Mouse (Mus musculus): ENCODE measurements around the gene Hyal2. TPM values are rescaled to one million over a fixed set of nuclear protein-coding genes. Genes with fewer than 3 reads are reported as not detected.
"Not testable (repeated sequence)": the region's sequence is repeated elsewhere in the genome, so short reads cannot be mapped to it uniquely, and the experiment has no call there.

Gene Hyal2
- total and polyA plus RNA-seq, 3 experiments: 31.3 to 32.0 TPM; not detected in 1

DNA sequence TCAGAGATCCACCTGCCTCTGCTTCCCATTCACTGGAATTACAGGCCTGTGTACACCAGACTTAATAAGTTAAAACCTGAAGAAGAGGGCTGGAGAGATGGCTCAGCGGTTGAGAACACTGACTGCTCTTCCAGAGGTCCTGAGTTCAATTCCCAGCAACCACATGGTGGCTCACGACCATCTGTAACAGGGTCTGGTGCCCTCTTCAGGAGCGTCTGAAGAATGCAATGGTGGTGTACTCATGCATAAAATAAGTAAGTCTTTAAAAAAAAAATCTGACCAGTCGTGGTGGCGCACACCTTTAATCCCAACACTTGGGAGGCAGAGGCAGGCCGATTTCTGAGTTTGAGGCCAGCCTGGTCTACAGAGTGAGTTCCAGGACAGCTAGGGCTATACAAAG is 6.0 kb downstream of the Hyal2 start:
- H3K9ac ChIP-seq (ENCODE audit: control insufficient read depth, low read depth, low read length, poor library complexity, severe bottlenecking); H3K4me3 ChIP-seq (ENCODE audit: control insufficient read depth in 1 of 2, insufficient read depth in 1 of 2, low read depth in 2 of 2, low read length in 2 of 2); H3K9me3 ChIP-seq (replicated peaks; ENCODE audit: insufficient read depth, low read length); H3K27ac ChIP-seq (ENCODE audit: control insufficient read depth, low read depth, low read length); H3K27me3 ChIP-seq (ENCODE audit: control insufficient read depth in 1 of 2, insufficient read depth in 2 of 2, low read length in 2 of 2): not testable (repeated sequence)
- Histone ChIP-seq H3K79me2 (ENCODE audit: control insufficient read depth, insufficient read depth, low read length, poor library complexity) (peaks cover 14% of the 10 kb centered on the region), H3K4me1 (ENCODE audit: control insufficient read depth in 1 of 2, insufficient read depth in 2 of 2, low read length in 2 of 2) (peaks cover 9 to 44% of the 10 kb centered on the region in 2 experiments), H3K36me3 (ENCODE audit: control insufficient read depth in 1 of 2, insufficient read depth in 2 of 2, low read length in 2 of 2) (peaks cover 0 to 27% of the 10 kb centered on the region in 2 experiments; a peak in 2 of 4 replicates)
- peak; percentile 51 for DNase-seq (ENCODE audit: low read depth, low spot score)
- TF ChIP-seq ZNF384 (IDR thresholded peaks at IDR 0.05; ENCODE audit: low read depth, low read length): peak; percentile 39; the same call in 1 of the 2 replicates
- TF ChIP-seq CTCF (IDR thresholded peaks at IDR 0.05 in 2 of 3, conservative IDR thresholded peaks at IDR 0.05 in 1 of 3; ENCODE audit: control insufficient read depth in 1 of 3, insufficient read depth in 1 of 3, low read depth in 2 of 3, low read length in 3 of 3, poor library complexity in 1 of 3, severe bottlenecking in 1 of 3): peak in 2 of 3 experiments; percentile 30 to 49; a peak in 5 of 6 replicates
- TF ChIP-seq MYC (IDR thresholded peaks at IDR 0.05; ENCODE audit: low read depth, low read length): 0 out of 2 replicates have a peak, but pooled peaks have one; percentile 48

DNA sequence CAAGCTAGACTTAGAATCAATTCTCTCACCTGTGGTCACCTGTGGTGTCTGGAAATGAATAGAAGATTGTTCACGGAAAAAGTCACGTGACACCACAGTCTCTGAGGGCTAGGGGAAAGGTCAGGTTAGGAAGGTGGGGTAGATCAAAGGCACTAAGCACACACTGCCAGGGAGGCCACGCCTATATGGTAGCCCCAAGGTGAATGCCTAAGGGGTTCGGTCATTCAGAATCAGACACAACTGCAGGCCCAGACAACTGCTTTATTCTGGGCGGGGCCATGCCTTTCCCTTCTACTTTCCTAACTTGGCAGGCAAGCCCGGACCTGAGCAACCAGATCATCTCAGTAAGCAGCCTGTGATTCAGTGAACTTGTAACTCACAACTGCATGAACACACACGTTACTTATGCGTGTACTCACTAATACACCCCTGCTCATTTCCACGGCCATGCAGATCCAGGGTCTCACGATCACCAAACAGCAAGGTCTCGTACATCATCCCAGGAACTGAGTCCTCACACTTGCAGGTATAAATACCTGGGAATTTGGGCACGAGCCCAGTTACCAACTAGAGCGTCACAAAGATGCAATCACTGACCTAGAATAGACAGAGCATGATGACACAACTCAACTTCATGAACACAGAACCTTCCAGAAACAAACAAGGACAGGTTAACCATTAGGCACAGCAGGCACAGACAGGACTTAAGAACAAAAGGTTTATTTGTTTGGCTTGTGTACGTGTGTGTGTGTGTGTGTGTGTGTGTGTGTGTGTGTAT is 8.0 kb downstream of the Hyal2 start:
- H3K79me2 ChIP-seq (ENCODE audit: control insufficient read depth, insufficient read depth, low read length, poor library complexity): peaks cover 2% of the 10 kb centered on the region; the same call in 1 of the 2 replicates
- H3K4me1 ChIP-seq (ENCODE audit: control insufficient read depth in 1 of 2, insufficient read depth in 2 of 2, low read length in 2 of 2): peaks cover 10 to 41% of the 10 kb centered on the region in 2 experiments
- H3K4me3 ChIP-seq (ENCODE audit: control insufficient read depth in 1 of 2, insufficient read depth in 1 of 2, low read depth in 2 of 2, low read length in 2 of 2): no peak overlapping the region
- TF ChIP-seq SIN3A (IDR thresholded peaks at IDR 0.05; ENCODE audit: low read length) (no peak), CHD1 (IDR thresholded peaks at IDR 0.05; ENCODE audit: low read depth, low read length) (no peak), JUND (IDR thresholded peaks at IDR 0.05; ENCODE audit: low read depth, low read length) (no peak), MYC (IDR thresholded peaks at IDR 0.05; ENCODE audit: low read depth, low read length) (no peak), ZNF384 (IDR thresholded peaks at IDR 0.05; ENCODE audit: low read depth, low read length) (no peak), MXI1 (IDR thresholded peaks at IDR 0.05; ENCODE audit: low read depth, low read length) (no peak), NELFE (IDR thresholded peaks at IDR 0.05; ENCODE audit: low read depth, low read length) (no peak), TAL1 (IDR thresholded peaks at IDR 0.05; ENCODE audit: low read length) (no peak), POLR2A (IDR thresholded peaks at IDR 0.05; ENCODE audit: control insufficient read depth in 1 of 2, insufficient read depth in 1 of 2, low read depth in 1 of 2, low read length in 2 of 2, poor library complexity in 1 of 2) (no peak), UBTF (IDR thresholded peaks at IDR 0.05; ENCODE audit: borderline replicate concordance, insufficient read depth, low read depth, low read length) (no peak), TBP (IDR thresholded peaks at IDR 0.05; ENCODE audit: low read depth, low read length) (no peak), POLR2AphosphoS2 (IDR thresholded peaks at IDR 0.05; ENCODE audit: low read length) (no peak), E2F4 (IDR thresholded peaks at IDR 0.05; ENCODE audit: borderline replicate concordance, low read depth, low read length) (no peak), MAFK (IDR thresholded peaks at IDR 0.05; ENCODE audit: borderline replicate concordance, low read depth, low read length) (no peak)
- no peak for DNase-seq (ENCODE audit: low read depth, low spot score)
- H3K9ac ChIP-seq (ENCODE audit: control insufficient read depth, low read depth, low read length, poor library complexity, severe bottlenecking): no peak overlapping the region
- no peak overlapping the region for H3K27ac ChIP-seq (ENCODE audit: control insufficient read depth, low read depth, low read length)
- no peaks in the 10 kb centered on the region for H3K9me3 ChIP-seq (replicated peaks; ENCODE audit: insufficient read depth, low read length)
- no peaks in the 10 kb centered on the region for H3K27me3 ChIP-seq (ENCODE audit: control insufficient read depth in 1 of 2, insufficient read depth in 2 of 2, low read length in 2 of 2)
- H3K36me3 ChIP-seq (ENCODE audit: control insufficient read depth in 1 of 2, insufficient read depth in 2 of 2, low read length in 2 of 2): peaks cover 0 to 20% of the 10 kb centered on the region in 2 experiments; a peak in 2 of 4 replicates

Measured in MEL (cell line).